ENCODE assay signal across 8 mouse cellular contexts in the genomic region with DNA sequence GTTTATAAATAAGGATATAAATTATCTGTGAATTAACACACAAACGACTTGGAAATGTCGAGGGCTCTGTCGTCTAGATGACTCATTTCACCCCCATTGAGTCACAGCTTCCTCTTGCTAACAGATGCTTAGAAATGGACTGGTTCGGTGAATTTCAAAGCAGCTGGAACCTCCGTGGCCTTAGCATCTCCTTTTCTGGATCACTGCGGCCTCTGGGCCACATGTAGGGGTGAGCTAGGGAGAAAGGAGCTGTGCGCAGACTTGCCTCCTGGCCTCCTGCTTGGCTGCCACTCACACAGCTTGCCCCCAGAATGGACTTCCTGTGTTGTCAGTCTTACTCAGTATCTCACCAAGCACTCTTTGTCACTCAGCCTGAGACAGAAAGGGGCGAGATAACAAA. TPM values are rescaled to one million over a fixed set of nuclear protein-coding genes. Genes with fewer than 3 reads are reported as not detected.
DNase-seq lines count a peak whose midpoint lies in the region; ATAC-seq and TF ChIP-seq lines count a peak whose summit lies in the region.

No protein-coding gene starts in this region.

- peak overlapping the region; percentile 20; the same call in 1 of the 2 replicates for H3K4me2 ChIP-seq in kidney, embryonic 16.5 days (replicated peaks; ENCODE audit: low read depth, low read length)
- H3K4me2 ChIP-seq in heart, postnatal 0 days (ENCODE audit: low read depth, low read length) = no peak overlapping the region

- H3K9me3 ChIP-seq in kidney, embryonic 16.5 days (ENCODE audit: low read length) = no peaks in the 10 kb centered on the region
- no peaks in the 10 kb centered on the region for H3K9me3 ChIP-seq in heart, postnatal 0 days (replicated peaks; ENCODE audit: control insufficient read depth, low read length)

- no peak overlapping the region for H3K9ac ChIP-seq in kidney, embryonic 16.5 days (replicated peaks; ENCODE audit: low read length)
- H3K9ac ChIP-seq in heart, postnatal 0 days (replicated peaks; ENCODE audit: low read depth, low read length) = no peak overlapping the region

- peaks cover 35% of the 10 kb centered on the region for H3K4me1 ChIP-seq in kidney, embryonic 16.5 days (ENCODE audit: insufficient read depth, low read length)
- H3K4me1 ChIP-seq in heart, postnatal 0 days (ENCODE audit: control insufficient read depth, insufficient read depth) = no peaks in the 10 kb centered on the region; the same call in 1 of the 2 replicates

- peak; percentile 53; the same call in 1 of the 2 replicates for ATAC-seq in kidney, embryonic 16.5 days (ENCODE audit: low FRiP score, low TSS enrichment)
- ATAC-seq in heart, postnatal 0 days (ENCODE audit: insufficient read depth, low read depth) = no peak
- peak; percentile 86 for ATAC-seq in monocyte, adult 5-6 weeks (replicated peaks; ENCODE audit: insufficient number of reproducible peaks, low FRiP score, low TSS enrichment, poor library complexity, severe bottlenecking)

- TF ChIP-seq EP300 in heart, postnatal 0 days (IDR thresholded peaks at IDR 0.05; ENCODE audit: low read depth) = no peak

- WGBS in kidney, embryonic 16.5 days = 8% methylated on average over 8 of the region's 8 CpGs
- 14% methylated on average over 8 of the region's 8 CpGs for WGBS in heart, postnatal 0 days

- no peaks in the 10 kb centered on the region for H3K36me3 ChIP-seq in kidney, embryonic 16.5 days (ENCODE audit: insufficient read depth, low read length)
- no peaks in the 10 kb centered on the region for H3K36me3 ChIP-seq in heart, postnatal 0 days (replicated peaks; ENCODE audit: control insufficient read depth, insufficient read depth, low read length)

- peak overlapping the region; percentile 70 for H3K27ac ChIP-seq in kidney, embryonic 16.5 days (ENCODE audit: low read length)
- 0 out of 2 replicates have a peak overlapping the region, but pooled peaks have one; percentile 14 for H3K27ac ChIP-seq in heart, postnatal 0 days (ENCODE audit: low read depth)

- no peak for DNase-seq in kidney, adult 18-20 months
- peak; percentile 64 for DNase-seq in ZHBTc4 (ENCODE audit: low read depth, low spot score)
- peak; percentile 9 for DNase-seq in heart, postnatal 0 days (ENCODE audit: low spot score)
- no peak for DNase-seq in cerebellum, postnatal 36 days
- no peak for DNase-seq in gastrocnemius, postnatal 4 days (ENCODE audit: low spot score in 2 of 2)
- no peak for DNase-seq in right cerebral cortex, postnatal 14 days

- no peaks in the 10 kb centered on the region for H3K27me3 ChIP-seq in kidney, embryonic 16.5 days (ENCODE audit: insufficient read depth, low read length)
- no peaks in the 10 kb centered on the region for H3K27me3 ChIP-seq in heart, postnatal 0 days (ENCODE audit: control insufficient read depth, insufficient read depth, low read length)

- H3K4me3 ChIP-seq in kidney, embryonic 16.5 days (ENCODE audit: low read length) = no peak overlapping the region
- no peak overlapping the region for H3K4me3 ChIP-seq in heart, postnatal 0 days (ENCODE audit: low read depth, low read length)

- no peak for TF ChIP-seq CTCF in heart, postnatal 0 days (IDR thresholded peaks at IDR 0.05; ENCODE audit: low read depth)

RNA-seq across cellular contexts. Expression of gene Spry2, which starts 26.3 kb away (rescaled TPM):
- 40.1 and 49.0 TPM in 2 replicates for polyA plus RNA-seq in kidney, embryonic 16.5 days (2015; fragmentation: Nextera tagmentation; extraction: Ambion mirVana)
- 30.3 and 39.8 TPM in 2 replicates for total RNA-seq in heart, postnatal 0 days (2014; rRNA removed; ENCODE audit: low replicate concordance)
- 69.7 and 73.9 TPM in 2 replicates for polyA plus RNA-seq in heart, postnatal 0 days (2015; fragmentation: Nextera tagmentation; extraction: Ambion mirVana)
- total RNA-seq in monocyte, adult 5-6 weeks (2017) = 81.2 to 123 TPM (median 94.5 TPM) in 3 replicates
- total RNA-seq in gastrocnemius, postnatal 4 days (2021) = 10 to 100 TPM; 65.9 to 67.3 TPM

Comparison
In these comparisons a context has a peak if more than half of its experiments do, and no peak if none do; other contexts are left out.
1. DNase-seq: peak in ZHBTc4 (single experiment) and heart, postnatal 0 days (single experiment); none in kidney, adult 18-20 months (single experiment), cerebellum, postnatal 36 days (0 of 2), gastrocnemius, postnatal 4 days (0 of 2) and right cerebral cortex, postnatal 14 days (single experiment).